Mouse (Mus musculus) megakaryocyte, embryonic 14.5 days (primary cell): ENCODE measurements around the gene Polr2f. TPM values are rescaled to one million over a fixed set of nuclear protein-coding genes. Genes with fewer than 3 reads are reported as not detected.

ENCODE experiments used
- H3K27me3 ChIP-seq: replicated peaks from 2 replicates; pipeline ENCODE3; 2012; ENCODE audit warnings: inconsistent platforms
- H3K36me3 ChIP-seq: replicated peaks from 2 replicates; pipeline ENCODE3; 2012; ENCODE audit warnings: low read length, inconsistent platforms, mixed read lengths
- H3K4me1 ChIP-seq: 2 replicates; pipeline ENCODE4 v1.6.1; 2012; ENCODE audit warnings: inconsistent platforms
- H3K4me3 ChIP-seq: replicated peaks from 2 replicates; pipeline ENCODE3; 2012; ENCODE audit warnings: moderate library complexity, mild to moderate bottlenecking, inconsistent platforms
- H3K9me3 ChIP-seq: 2 replicates; pipeline ENCODE4 v1.6.1; 2012; ENCODE audit warnings: inconsistent platforms
- FLI1 ChIP-seq: IDR thresholded peaks from 2 replicates; pipeline ENCODE4 v1.6.1; 2012; ENCODE audit warnings: low read length, inconsistent platforms, mixed read lengths
- GATA1 ChIP-seq: IDR thresholded peaks from 3 replicates; pipeline ENCODE4 v1.6.1; 2012; ENCODE audit warnings: mixed read lengths, low read length, inconsistent platforms, borderline replicate concordance
- polyA plus RNA-seq: library from polyadenylated mRNA; stranded (reverse); fragments of >175 nt; gene quantifications from 2 replicates; pipeline ENCODE4 v1.2.3, GENCODE M21; 2012; ENCODE audit warnings: low replicate concordance; ENCODE audit not compliant: insufficient read depth

Polr2f gene
- polyA plus RNA-seq, 1 experiment = 173 TPM

DNA sequence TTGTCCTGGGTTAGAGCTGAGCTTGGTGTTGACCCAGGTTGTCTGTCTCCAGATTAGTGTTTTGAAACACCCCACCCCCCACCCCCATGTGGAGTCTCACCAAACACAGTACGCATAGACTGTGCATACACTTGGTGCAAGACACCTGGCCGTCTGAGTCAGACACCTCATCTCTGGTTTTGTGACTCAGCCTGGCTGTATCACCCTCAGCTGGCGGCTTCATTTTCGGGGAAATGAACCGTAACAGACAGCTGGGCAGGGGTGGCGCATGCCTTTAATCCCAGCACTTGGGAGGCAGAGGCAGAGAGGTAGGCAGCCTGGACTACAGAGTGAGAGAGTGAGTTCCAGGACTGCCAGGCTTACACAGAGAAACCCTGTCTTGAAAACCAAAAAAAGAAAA, 36.1 kb downstream of the Polr2f start:
- H3K9me3 ChIP-seq = no peaks in the 10 kb centered on the region
- no peak overlapping the region for H3K4me3 ChIP-seq
- H3K27me3 ChIP-seq = peaks cover 74% of the 10 kb centered on the region
- H3K4me1 ChIP-seq = peaks cover 21% of the 10 kb centered on the region
- no peaks in the 10 kb centered on the region for H3K36me3 ChIP-seq
- TF ChIP-seq GATA1 (no peak), FLI1 (no peak)

DNA sequence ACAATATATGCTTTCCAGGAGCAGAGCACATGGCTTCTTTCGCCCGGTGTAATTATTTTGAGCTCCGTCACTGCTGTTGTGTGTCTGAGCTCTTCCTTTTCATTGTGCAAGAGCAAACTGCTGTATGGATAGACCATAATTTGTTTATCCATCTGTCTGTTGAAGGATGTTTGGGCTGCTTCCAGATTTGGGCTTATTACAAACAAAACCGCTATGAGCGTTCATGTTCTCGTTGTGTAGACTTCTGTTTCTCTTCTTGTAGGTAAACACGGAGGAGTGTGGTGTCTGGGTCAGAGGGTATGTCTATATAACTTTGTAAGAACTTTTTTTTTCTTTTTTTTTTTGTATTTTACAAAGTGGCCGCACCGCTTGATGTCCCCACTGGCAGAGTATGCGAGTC, 44.4 kb downstream of the Polr2f start:
- H3K27me3 ChIP-seq = peaks cover 47% of the 10 kb centered on the region
- TF ChIP-seq GATA1 (no peak), FLI1 (no peak)
- no peaks in the 10 kb centered on the region for H3K4me1 ChIP-seq
- 0 out of 2 replicates have a peak, but pooled peaks cover 3% of the 10 kb centered on the region for H3K9me3 ChIP-seq
- no peaks in the 10 kb centered on the region for H3K36me3 ChIP-seq
- no peak overlapping the region for H3K4me3 ChIP-seq

- TF ChIP-seq FLI1 = no peak
- H3K4me3 ChIP-seq = no peak overlapping the region
- H3K4me1 ChIP-seq = no peaks in the 10 kb centered on the region
- peaks cover 35% of the 10 kb centered on the region for H3K27me3 ChIP-seq
- H3K9me3 ChIP-seq = peaks cover 18% of the 10 kb centered on the region
- no peaks in the 10 kb centered on the region for H3K36me3 ChIP-seq
Measured at GRCm38 (mm10) chr15:79187819-79188218, 47.0 kb downstream of the Polr2f start.

- Histone ChIP-seq H3K4me3 (no peak overlapping the region), H3K36me3 (no peaks in the 10 kb centered on the region), H3K27me3 (peaks cover 44% of the 10 kb centered on the region), H3K9me3 (peaks cover 18% of the 10 kb centered on the region), H3K4me1 (peaks cover 11% of the 10 kb centered on the region; the same call in 1 of the 2 replicates)
- TF ChIP-seq FLI1 (no peak), GATA1 (no peak)
Measured at GRCm38 (mm10) chr15:79191426-79191825, 50.6 kb downstream of the Polr2f start.

- Histone ChIP-seq H3K4me1 (peaks cover 11% of the 10 kb centered on the region; the same call in 1 of the 2 replicates), H3K9me3 (peaks cover 18% of the 10 kb centered on the region), H3K27me3 (peaks cover 48% of the 10 kb centered on the region), H3K4me3 (no peak overlapping the region), H3K36me3 (no peaks in the 10 kb centered on the region)
- TF ChIP-seq FLI1 (no peak), GATA1 (no peak)
Measured at GRCm38 (mm10) chr15:79192450-79192849, 51.6 kb downstream of the Polr2f start.

DNA sequence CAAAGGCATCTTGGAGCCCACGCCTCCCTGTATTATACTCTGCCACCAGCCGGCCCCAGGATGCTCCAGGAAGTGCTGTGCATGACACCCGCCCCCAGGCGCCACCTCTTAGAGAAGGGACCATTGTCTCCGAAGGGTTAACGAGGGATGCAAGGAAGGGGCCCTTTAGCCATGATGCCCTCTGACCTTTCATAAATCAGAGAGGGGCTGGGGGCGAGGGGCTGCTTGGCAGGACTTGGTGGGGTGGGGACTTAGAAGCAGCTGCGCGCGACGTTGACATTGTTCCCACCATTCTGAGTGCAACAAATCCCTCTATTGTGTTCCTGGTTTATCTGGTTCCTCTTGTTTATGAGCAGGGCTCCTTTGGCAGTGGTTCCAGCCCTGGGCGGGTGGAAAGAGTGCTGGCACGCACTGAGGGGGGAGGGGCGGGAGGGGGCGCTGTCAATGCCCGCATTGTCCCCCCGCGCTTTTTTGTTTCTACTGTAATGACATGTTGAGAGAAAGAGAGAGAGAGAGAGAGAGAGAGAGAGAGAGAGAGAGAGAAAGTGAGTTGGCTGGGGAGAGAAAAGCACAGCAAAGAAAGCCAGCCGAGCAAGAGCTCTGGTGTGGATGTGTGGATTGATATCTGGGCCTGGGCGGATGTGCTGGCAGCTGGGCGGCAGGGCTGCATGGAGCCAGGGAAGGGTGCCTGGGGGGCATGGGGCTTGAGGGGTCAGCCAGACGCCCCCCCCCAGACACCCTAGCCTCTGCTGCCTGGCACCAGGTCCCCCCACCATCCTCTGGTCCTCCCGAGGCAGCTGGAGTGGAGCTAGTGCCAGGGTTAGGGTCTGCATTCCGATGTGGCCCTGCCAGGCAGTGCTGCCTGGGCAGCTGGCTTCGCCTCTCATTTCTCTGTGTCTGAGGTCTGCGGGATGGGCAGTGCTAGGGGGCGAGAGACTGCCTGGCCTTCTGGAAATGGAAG, 52.4 kb downstream of the Polr2f start:
- TF ChIP-seq FLI1 (no peak), GATA1 (no peak)
- H3K4me1 ChIP-seq = peaks cover 11% of the 10 kb centered on the region; the same call in 1 of the 2 replicates
- H3K9me3 ChIP-seq = peaks cover 18% of the 10 kb centered on the region
- no peaks in the 10 kb centered on the region for H3K36me3 ChIP-seq
- peaks cover 50% of the 10 kb centered on the region for H3K27me3 ChIP-seq
- no peak overlapping the region for H3K4me3 ChIP-seq

- Histone ChIP-seq H3K4me3 (no peak overlapping the region), H3K9me3 (peaks cover 15% of the 10 kb centered on the region), H3K4me1 (peaks cover 17% of the 10 kb centered on the region), H3K36me3 (no peaks in the 10 kb centered on the region), H3K27me3 (peaks cover 58% of the 10 kb centered on the region)
- no peak for TF ChIP-seq FLI1
- no peak for TF ChIP-seq GATA1
Measured at GRCm38 (mm10) chr15:79194048-79194447, 53.2 kb downstream of the Polr2f start.

DNA sequence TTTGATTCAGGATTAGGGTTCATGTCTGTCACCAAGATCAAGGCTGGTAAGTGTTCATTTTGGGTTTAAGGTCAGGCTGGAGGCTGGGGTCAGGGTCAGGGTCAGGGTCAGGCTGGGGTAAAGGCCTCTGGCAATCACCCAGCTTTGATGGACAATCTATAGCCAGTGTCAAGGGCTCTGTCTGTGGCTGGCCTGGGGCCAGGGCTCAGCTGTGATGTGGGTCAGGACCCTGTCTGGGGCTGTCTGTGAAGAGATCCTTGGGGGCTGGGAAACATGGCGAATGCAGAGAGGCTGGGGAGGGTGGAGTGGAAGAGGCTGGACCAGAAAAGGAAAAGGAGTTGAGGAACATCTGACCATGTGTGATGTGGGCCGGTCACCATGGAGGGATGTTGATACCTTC, 54.1 kb downstream of the Polr2f start:
- Histone ChIP-seq H3K9me3 (peaks cover 15% of the 10 kb centered on the region), H3K4me3 (no peak overlapping the region), H3K36me3 (no peaks in the 10 kb centered on the region), H3K4me1 (peaks cover 19% of the 10 kb centered on the region), H3K27me3 (peaks cover 63% of the 10 kb centered on the region)
- TF ChIP-seq GATA1 (no peak), FLI1 (no peak)

GRCm38 (mm10) chr15:79195492-79195891, 54.7 kb downstream of the Polr2f start:
- Histone ChIP-seq H3K4me1 (peaks cover 19% of the 10 kb centered on the region), H3K9me3 (peaks cover 14% of the 10 kb centered on the region), H3K36me3 (no peaks in the 10 kb centered on the region), H3K27me3 (peaks cover 63% of the 10 kb centered on the region), H3K4me3 (no peak overlapping the region)
- TF ChIP-seq FLI1 = no peak
- TF ChIP-seq GATA1 = no peak

- peaks cover 11% of the 10 kb centered on the region for H3K4me1 ChIP-seq
- H3K27me3 ChIP-seq = peaks cover 78% of the 10 kb centered on the region
- no peaks in the 10 kb centered on the region for H3K9me3 ChIP-seq
- TF ChIP-seq GATA1 (no peak), FLI1 (no peak)
- no peaks in the 10 kb centered on the region for H3K36me3 ChIP-seq
- H3K4me3 ChIP-seq = no peak overlapping the region
Measured at GRCm38 (mm10) chr15:79199390-79199976, 58.7 kb downstream of the Polr2f start.

Other genes starting within 250 kb of the Polr2f start
- gene Gm49510, start 241.3 kb upstream of the Polr2f start, polyA plus RNA-seq = 2.9 and 8.0 TPM in 2 replicates
- gene Sh3bp1, start 241.2 kb upstream of the Polr2f start, polyA plus RNA-seq = 1,441 and 3,817 TPM in 2 replicates
- 8.6 and 29.8 TPM in 2 replicates for gene Pdxp, start 227.1 kb upstream of the Polr2f start, polyA plus RNA-seq
- 75.3 and 689 TPM in 2 replicates for gene Lgals1, start 214.3 kb upstream of the Polr2f start, polyA plus RNA-seq
- gene Nol12, start 206.1 kb upstream of the Polr2f start, polyA plus RNA-seq = 16.3 and 19.1 TPM in 2 replicates
- 97.8 and 237 TPM in 2 replicates for gene Triobp, start 193.3 kb upstream of the Polr2f start, polyA plus RNA-seq
- 211 and 406 TPM in 2 replicates for gene H1f0, start 112.6 kb upstream of the Polr2f start, polyA plus RNA-seq
- gene Galr3, start 99.1 kb upstream of the Polr2f start, polyA plus RNA-seq = 10.8 and 18.1 TPM in 2 replicates
- gene Ankrd54, start 78.1 kb upstream of the Polr2f start, polyA plus RNA-seq = 32.5 and 90.9 TPM in 2 replicates
- 9.1 and 10.8 TPM in 2 replicates for gene Eif3l, start 65.8 kb upstream of the Polr2f start, polyA plus RNA-seq
- gene Micall1, start 32.1 kb upstream of the Polr2f start, polyA plus RNA-seq = 2.0 and 8.4 TPM in 2 replicates
- gene 1700088E04Rik, start 244 bp downstream of the Polr2f start, polyA plus RNA-seq = 4.1 TPM in 1 of 2 replicates, not detected in the other
- not detected in 2 replicates for gene Sox10, start 24.2 kb downstream of the Polr2f start, polyA plus RNA-seq
- 9.5 and 16.0 TPM in 2 replicates for gene Pick1, start 88.2 kb downstream of the Polr2f start, polyA plus RNA-seq
- not detected in 2 replicates for gene Gm49486, start 88.4 kb downstream of the Polr2f start, polyA plus RNA-seq
- gene Slc16a8, start 113.8 kb downstream of the Polr2f start, polyA plus RNA-seq = not detected in 2 replicates
- gene Baiap2l2, start 144.5 kb downstream of the Polr2f start, polyA plus RNA-seq = 1.9 TPM in 1 of 2 replicates, not detected in the other
- 26.0 and 37.7 TPM in 2 replicates for gene Pla2g6, start 187.4 kb downstream of the Polr2f start, polyA plus RNA-seq
- 3.8 and 6.4 TPM in 2 replicates for gene Maff, start 205.6 kb downstream of the Polr2f start, polyA plus RNA-seq